Mouse (Mus musculus) E14TG2a.4 (cell line): ENCODE results near the gene Irf2.

ENCODE experiments used
- H3K27me3 ChIP-seq: 2 replicates; pipeline ENCODE4 v1.6.1; 2014; ENCODE audit warnings: low read length, control low read depth; ENCODE audit not compliant: insufficient read depth
- H3K36me3 ChIP-seq: 2 replicates; pipeline ENCODE4 v1.6.1; 2014; ENCODE audit warnings: low read length, control low read depth; ENCODE audit not compliant: insufficient read depth
- H3K4me1 ChIP-seq: replicated peaks from 2 replicates; pipeline ENCODE4 v1.6.1; 2014; ENCODE audit warnings: low read depth, low read length, control low read depth
- H3K4me3 ChIP-seq: replicated peaks from 2 replicates; pipeline ENCODE4 v1.5.1; 2014; ENCODE audit warnings: mild to moderate bottlenecking, low read length
- H3K9me3 ChIP-seq: 2 replicates; pipeline ENCODE4 v1.6.1; 2014; ENCODE audit warnings: low read length, control low read depth
- CTCF ChIP-seq: conservative IDR thresholded peaks from 2 replicates; pipeline ENCODE4 v1.5.1; 2014; ENCODE audit warnings: low read length
- NANOG ChIP-seq: IDR thresholded peaks from 2 replicates; pipeline ENCODE4 v1.6.1; 2014; ENCODE audit warnings: borderline replicate concordance, low read length, mixed read lengths
- POU5F1 ChIP-seq: IDR thresholded peaks from 2 replicates; pipeline ENCODE4 v1.6.1; 2014; ENCODE audit warnings: low read length, borderline replicate concordance

The Irf2 gene

GRCm38 (mm10) chr8:46838052-46838451 is 98.5 kb downstream of the Irf2 start:
- no peaks in the 10 kb centered on the region for H3K27me3 ChIP-seq
- TF ChIP-seq NANOG, result no peak
- no peak for TF ChIP-seq POU5F1
- no peak for TF ChIP-seq CTCF
- no peaks in the 10 kb centered on the region for H3K36me3 ChIP-seq
- H3K4me3 ChIP-seq, result no peak overlapping the region
- 0 out of 2 replicates have a peak, but pooled peaks cover 6% of the 10 kb centered on the region for H3K4me1 ChIP-seq
- no peaks in the 10 kb centered on the region for H3K9me3 ChIP-seq

- H3K27me3 ChIP-seq, result no peaks in the 10 kb centered on the region
- peaks cover 6% of the 10 kb centered on the region for H3K4me1 ChIP-seq
- no peak overlapping the region for H3K4me3 ChIP-seq
- TF ChIP-seq POU5F1, result no peak
- no peaks in the 10 kb centered on the region for H3K9me3 ChIP-seq
- H3K36me3 ChIP-seq, result no peaks in the 10 kb centered on the region
These were observed 100.9 kb downstream of the Irf2 start for GRCm38 (mm10) chr8:46840390-46840789.

GRCm38 (mm10) chr8:46840791-46841190 is 101.3 kb downstream of the Irf2 start:
- peaks cover 10% of the 10 kb centered on the region for H3K4me1 ChIP-seq
- no peaks in the 10 kb centered on the region for H3K36me3 ChIP-seq
- H3K4me3 ChIP-seq, result no peak overlapping the region
- H3K9me3 ChIP-seq, result no peaks in the 10 kb centered on the region
- TF ChIP-seq NANOG, result no peak
- no peak for TF ChIP-seq POU5F1
- no peak for TF ChIP-seq CTCF
- no peaks in the 10 kb centered on the region for H3K27me3 ChIP-seq

GRCm38 (mm10) chr8:46842676-46843181 is 103.2 kb downstream of the Irf2 start:
- H3K36me3 ChIP-seq, result no peaks in the 10 kb centered on the region
- no peak for TF ChIP-seq NANOG
- TF ChIP-seq CTCF, result no peak
- no peak for TF ChIP-seq POU5F1
- peaks cover 13% of the 10 kb centered on the region for H3K4me1 ChIP-seq
- H3K4me3 ChIP-seq, result no peak overlapping the region
- no peaks in the 10 kb centered on the region for H3K9me3 ChIP-seq
- H3K27me3 ChIP-seq, result no peaks in the 10 kb centered on the region

- TF ChIP-seq NANOG (no peak), POU5F1 (no peak), CTCF (no peak)
These were observed 104.3 kb downstream of the Irf2 start for GRCm38 (mm10) chr8:46843855-46844254.

GRCm38 (mm10) chr8:46844371-46844973 is 104.9 kb downstream of the Irf2 start:
- H3K27me3 ChIP-seq, result no peaks in the 10 kb centered on the region
- peaks cover 13% of the 10 kb centered on the region for H3K4me1 ChIP-seq
- TF ChIP-seq POU5F1 (no peak), NANOG (no peak), CTCF (no peak)
- H3K36me3 ChIP-seq, result no peaks in the 10 kb centered on the region
- no peak overlapping the region for H3K4me3 ChIP-seq
- H3K9me3 ChIP-seq, result peaks cover 2% of the 10 kb centered on the region

More at GRCm38 (mm10) chr8:46843855-46844254, 104.3 kb downstream of the Irf2 start:
- H3K27me3 ChIP-seq, result no peaks in the 10 kb centered on the region
- H3K36me3 ChIP-seq, result no peaks in the 10 kb centered on the region
- H3K4me1 ChIP-seq, result peaks cover 13% of the 10 kb centered on the region
- H3K9me3 ChIP-seq, result no peaks in the 10 kb centered on the region
- H3K4me3 ChIP-seq, result no peak overlapping the region

- Histone ChIP-seq H3K36me3 (no peaks in the 10 kb centered on the region), H3K4me1 (peaks cover 13% of the 10 kb centered on the region), H3K27me3 (no peaks in the 10 kb centered on the region), H3K4me3 (0 out of 2 replicates have a peak overlapping the region, but pooled peaks have one; percentile 4), H3K9me3 (peaks cover 9% of the 10 kb centered on the region)
- no peak for TF ChIP-seq NANOG
- TF ChIP-seq POU5F1, result no peak
- TF ChIP-seq CTCF, result no peak
These were observed 105.6 kb downstream of the Irf2 start for GRCm38 (mm10) chr8:46844974-46845774.

GRCm38 (mm10) chr8:46845891-46846290 is 106.4 kb downstream of the Irf2 start:
- H3K4me3 ChIP-seq, result no peak overlapping the region
- TF ChIP-seq CTCF, result no peak
- TF ChIP-seq POU5F1, result no peak
- no peak for TF ChIP-seq NANOG
- H3K4me1 ChIP-seq, result peaks cover 13% of the 10 kb centered on the region
- peaks cover 15% of the 10 kb centered on the region for H3K9me3 ChIP-seq
- no peaks in the 10 kb centered on the region for H3K27me3 ChIP-seq
- H3K36me3 ChIP-seq, result no peaks in the 10 kb centered on the region

- Histone ChIP-seq H3K4me3 (no peak overlapping the region), H3K4me1 (peaks cover 13% of the 10 kb centered on the region), H3K36me3 (no peaks in the 10 kb centered on the region), H3K9me3 (peaks cover 15% of the 10 kb centered on the region), H3K27me3 (no peaks in the 10 kb centered on the region)
- TF ChIP-seq CTCF, result no peak
- no peak for TF ChIP-seq NANOG
- TF ChIP-seq POU5F1, result no peak
These were observed 107.4 kb downstream of the Irf2 start for GRCm38 (mm10) chr8:46846893-46847292.
